8 mouse cellular contexts compared by ENCODE assay signal in the genomic region with DNA sequence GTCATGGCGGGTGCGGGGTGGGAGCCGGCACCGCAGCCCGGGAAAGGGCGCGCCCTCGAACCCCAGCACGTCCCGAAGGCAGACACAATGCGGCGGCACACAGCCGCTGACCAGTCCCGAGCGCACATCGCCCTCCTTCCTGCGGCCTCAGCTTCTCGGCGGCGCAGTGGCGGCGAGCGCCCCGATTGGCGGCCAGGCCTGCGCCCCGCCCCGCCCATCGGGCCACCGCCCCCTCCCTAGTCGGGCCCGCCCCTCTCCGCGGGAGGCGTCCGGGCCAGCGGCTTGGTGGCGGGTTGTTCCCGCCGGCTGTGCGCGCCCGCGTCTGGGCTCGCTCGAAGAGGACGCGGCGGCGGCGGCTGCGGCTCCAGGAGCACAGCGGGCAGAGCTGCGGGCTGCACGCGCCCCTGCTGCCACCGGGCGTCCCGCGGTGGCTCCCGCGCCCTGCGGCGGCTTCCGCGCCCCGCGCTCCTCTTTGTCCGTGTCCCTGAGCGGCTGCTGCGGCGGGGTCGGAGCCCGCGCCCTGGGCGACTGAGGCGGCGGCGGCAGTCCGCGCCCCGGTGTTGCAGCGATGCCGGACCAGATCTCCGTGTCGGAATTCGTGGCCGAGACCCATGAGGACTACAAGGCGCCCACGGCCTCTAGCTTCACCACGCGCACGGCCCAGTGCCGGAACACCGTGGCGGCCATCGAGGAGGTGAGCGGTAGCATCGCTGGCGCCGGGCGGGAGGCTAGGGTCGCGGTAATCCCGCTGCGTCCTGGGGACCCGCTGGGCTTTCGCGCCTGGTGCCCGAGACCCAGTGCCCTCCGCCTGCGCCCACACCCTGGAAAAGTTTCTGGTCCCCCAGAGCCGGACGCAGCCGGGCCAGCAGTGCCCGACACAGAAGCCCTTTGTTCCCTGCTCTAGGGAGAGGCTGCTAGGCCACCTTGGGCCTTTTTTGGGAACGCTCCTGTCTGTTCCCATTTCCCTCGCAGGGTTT.
DNase-seq lines count a peak whose midpoint lies in the region; ATAC-seq and TF ChIP-seq lines count a peak whose summit lies in the region.

No protein-coding gene starts in this region.

- H3ac ChIP-seq in C2C12 (ENCODE audit: control insufficient read depth, insufficient read length, low read depth): peak overlapping the region; percentile 51

- no peak overlapping the region for H3K27ac ChIP-seq in embryonic fibroblast, embryonic 13.5 days (ENCODE audit: insufficient read depth, low read length)
- peak overlapping the region; percentile 91 for H3K27ac ChIP-seq in heart, embryonic 10.5 days
- H3K27ac ChIP-seq in kidney, embryonic 14.5 days (ENCODE audit: low read depth, low read length): peak overlapping the region; percentile 79
- H3K27ac ChIP-seq in liver, adult 2 months (replicated peaks; ENCODE audit: insufficient read depth, low read depth, low read length): no peak overlapping the region

- TF ChIP-seq POLR2A in embryonic fibroblast, embryonic 13.5 days (IDR thresholded peaks at IDR 0.05; ENCODE audit: low read depth, low read length): peak; percentile 64
- TF ChIP-seq POLR2A in liver, adult 2 months (IDR thresholded peaks at IDR 0.05; ENCODE audit: extremely low read depth, insufficient read depth, low read length): no peak; the same call in 1 of the 2 replicates

- TF ChIP-seq CTCF in C2C12 (IDR thresholded peaks at IDR 0.05; ENCODE audit: control insufficient read depth, insufficient read depth, insufficient read length): no peak
- TF ChIP-seq CTCF in embryonic fibroblast, embryonic 13.5 days (IDR thresholded peaks at IDR 0.05; ENCODE audit: borderline replicate concordance, insufficient read depth, low read length): no peak
- TF ChIP-seq CTCF in liver, adult 2 months (IDR thresholded peaks at IDR 0.05; ENCODE audit: low read depth, low read length): no peak

- peak overlapping the region; percentile 48 for H3K4me3 ChIP-seq in C2C12 (ENCODE audit: insufficient read depth, poor library complexity, severe bottlenecking)
- H3K4me3 ChIP-seq in embryonic fibroblast, embryonic 13.5 days (ENCODE audit: insufficient read depth, low read length): peak overlapping the region; percentile 46
- peak overlapping the region; percentile 87 for H3K4me3 ChIP-seq in heart, embryonic 10.5 days
- H3K4me3 ChIP-seq in kidney, embryonic 14.5 days (ENCODE audit: low read length): peak overlapping the region; percentile 68
- H3K4me3 ChIP-seq in liver, adult 2 months (ENCODE audit: insufficient read depth, low read depth, low read length): peak overlapping the region; percentile 54

- peak overlapping the region; percentile 87 for H3K9ac ChIP-seq in kidney, embryonic 14.5 days (ENCODE audit: low read depth, low read length)
- peak overlapping the region; percentile 92 for H3K9ac ChIP-seq in liver, adult 2 months (ENCODE audit: low read depth, low read length)

- H3K27me3 ChIP-seq in C2C12 (ENCODE audit: control insufficient read depth, insufficient read depth, insufficient read length): no peaks in the 10 kb centered on the region
- H3K27me3 ChIP-seq in heart, embryonic 10.5 days (ENCODE audit: insufficient read depth, poor library complexity, severe bottlenecking): no peaks in the 10 kb centered on the region
- H3K27me3 ChIP-seq in kidney, embryonic 14.5 days (ENCODE audit: control insufficient read depth, insufficient read depth, low read length): no peaks in the 10 kb centered on the region
- no peaks in the 10 kb centered on the region for H3K27me3 ChIP-seq in liver, adult 2 months (ENCODE audit: control insufficient read depth, insufficient read depth, low read length)

- H3K79me3 ChIP-seq in C2C12 (ENCODE audit: low read depth): peaks cover 13% of the 10 kb centered on the region

- no peaks in the 10 kb centered on the region for H3K36me3 ChIP-seq in C2C12 (ENCODE audit: control insufficient read depth, insufficient read depth)
- H3K36me3 ChIP-seq in heart, embryonic 10.5 days: no peaks in the 10 kb centered on the region
- no peaks in the 10 kb centered on the region for H3K36me3 ChIP-seq in kidney, embryonic 14.5 days (ENCODE audit: control insufficient read depth, insufficient read depth, low read length)
- H3K36me3 ChIP-seq in liver, adult 2 months (ENCODE audit: control insufficient read depth, insufficient read depth, low read length): no peaks in the 10 kb centered on the region

- H3K9me3 ChIP-seq in heart, embryonic 10.5 days: no peaks in the 10 kb centered on the region
- H3K9me3 ChIP-seq in kidney, embryonic 14.5 days (ENCODE audit: control insufficient read depth, low read length): no peaks in the 10 kb centered on the region

- peak; percentile 100 for ATAC-seq in kidney, embryonic 14.5 days (ENCODE audit: low FRiP score, low TSS enrichment)
- peak; percentile 63 for ATAC-seq in monocyte, adult 5-6 weeks (replicated peaks; ENCODE audit: insufficient number of reproducible peaks, low FRiP score, low TSS enrichment, poor library complexity, severe bottlenecking)

- peak; percentile 90 for DNase-seq in brain, adult 2 months (ENCODE audit: low read depth, low spot score)
- DNase-seq in heart, embryonic 10.5 days (ENCODE audit: low spot score): peak; percentile 92
- DNase-seq in liver, adult 2 months (ENCODE audit: extremely low read depth, low read depth, low spot score): peak; percentile 65
- DNase-seq in spleen, postnatal 36 days (ENCODE audit: low spot score in 2 of 2): peak; percentile 74 to 76

- H3K4me2 ChIP-seq in kidney, embryonic 14.5 days (replicated peaks; ENCODE audit: low read depth, low read length): peak overlapping the region; percentile 65

- no peaks in the 10 kb centered on the region for H3K4me1 ChIP-seq in embryonic fibroblast, embryonic 13.5 days (ENCODE audit: control insufficient read depth, insufficient read depth, low read length)
- peaks cover 13% of the 10 kb centered on the region; the same call in 1 of the 2 replicates for H3K4me1 ChIP-seq in heart, embryonic 10.5 days
- H3K4me1 ChIP-seq in kidney, embryonic 14.5 days (ENCODE audit: control insufficient read depth, insufficient read depth, low read length): 0 out of 2 replicates have a peak, but pooled peaks cover 3% of the 10 kb centered on the region
- H3K4me1 ChIP-seq in liver, adult 2 months (ENCODE audit: control insufficient read depth, insufficient read depth, low read length): peaks cover 2% of the 10 kb centered on the region; the same call in 1 of the 2 replicates

- H3K79me2 ChIP-seq in C2C12 (ENCODE audit: control insufficient read depth, insufficient read depth): peaks cover 24% of the 10 kb centered on the region
- peaks cover 11% of the 10 kb centered on the region for H3K79me2 ChIP-seq in liver, adult 2 months (ENCODE audit: control insufficient read depth, insufficient read depth, low read length)

- under 1% methylated on average over 101 of the region's 118 CpGs for WGBS in heart, embryonic 10.5 days
- WGBS in kidney, embryonic 14.5 days: under 1% methylated on average over 67 of the region's 118 CpGs
- under 1% methylated on average over 113 of the region's 118 CpGs for whole genome bisulfite sequencing in liver, adult 2 months

TF ChIP-seq in C2C12, 6 proteins besides CTCF, POLR2A, EP300 and RAD21:
- TF ChIP-seq FOSL1 (IDR thresholded peaks at IDR 0.05; ENCODE audit: insufficient read depth, low read length, poor library complexity, severe bottlenecking): no peak
- TF ChIP-seq MYOD1 (IDR thresholded peaks at IDR 0.05; ENCODE audit: control insufficient read depth, insufficient read length, low read depth): no peak
- no peak for TF ChIP-seq MYOG (IDR thresholded peaks at IDR 0.05; ENCODE audit: control insufficient read depth, extremely low read depth, insufficient read length)
- no peak for TF ChIP-seq CEBPB (IDR thresholded peaks at IDR 0.05; ENCODE audit: low read depth)
- no peak for TF ChIP-seq MAX (IDR thresholded peaks at IDR 0.05)
- no peak for TF ChIP-seq USF1 (IDR thresholded peaks at IDR 0.05; ENCODE audit: low read depth)

Comparison
In these comparisons a context has a peak if more than half of its experiments do, and no peak if none do; other contexts are left out.
1. H3K27ac ChIP-seq: peak in heart, embryonic 10.5 days (single experiment) and kidney, embryonic 14.5 days (single experiment); none in embryonic fibroblast, embryonic 13.5 days (single experiment) and liver, adult 2 months (single experiment).
2. Peak in every context shown above with its lines, with median percentiles within 50 percentile points of each other: H3K4me3 ChIP-seq and DNase-seq.